Mouse (Mus musculus) stomach, postnatal 0 days (tissue): ENCODE measurements at regions not wholly inside any gene's neighbourhood (a gene's known extent, or its start where the extent isn't known, plus 50 kb on each side); places are given as distances from the start of the nearest gene placed in this dataset.

Source experiments
- ATAC-seq: fragments of 200-750 bp; cut with Nextera tagmentation; 2 replicates; pipeline ENCODE4 v1.8.0; 2017; ENCODE audit not compliant: low FRiP score, low TSS enrichment
- DNase-seq: peaks from one replicate; pipeline ENCODE4 v3.0.0-alpha.2; 2016; ENCODE audit warnings: low spot score
- H3K27ac ChIP-seq: fragments of 300-500 bp; sonication (generic); replicated peaks from 2 replicates; pipeline ENCODE4 v1.5.1; 2014; ENCODE audit warnings: mild to moderate bottlenecking, control low read depth
- H3K27me3 ChIP-seq: fragments of 300-500 bp; sonication (generic); 2 replicates; pipeline ENCODE4 v1.6.1; 2014; ENCODE audit warnings: low read length; ENCODE audit not compliant: control insufficient read depth, insufficient read depth
- H3K36me3 ChIP-seq: fragments of 300-500 bp; sonication (generic); 2 replicates; pipeline ENCODE4 v1.6.1; 2014; ENCODE audit warnings: low read length, mixed read lengths; ENCODE audit not compliant: control insufficient read depth, insufficient read depth
- H3K4me1 ChIP-seq: fragments of 300-500 bp; sonication (generic); replicated peaks from 2 replicates; pipeline ENCODE4 v1.6.1; 2014; ENCODE audit warnings: antibody characterized with exemption; ENCODE audit not compliant: control insufficient read depth, insufficient read depth
- H3K4me2 ChIP-seq: fragments of 300-500 bp; sonication (generic); replicated peaks from 2 replicates; pipeline ENCODE4 v1.6.1; 2014; ENCODE audit warnings: low read depth, mild to moderate bottlenecking, control low read depth, moderate library complexity
- H3K4me3 ChIP-seq: fragments of 300-500 bp; sonication (generic); 2 replicates; pipeline ENCODE4 v1.5.1; 2014; ENCODE audit warnings: low read depth, low read length, control low read depth
- H3K9ac ChIP-seq: fragments of 300-500 bp; sonication (generic); 2 replicates; pipeline ENCODE4 v1.6.1; 2014; ENCODE audit warnings: mild to moderate bottlenecking, low read length, control low read depth, mixed read lengths
- H3K9me3 ChIP-seq: fragments of 300-500 bp; sonication (generic); 2 replicates; pipeline ENCODE4 v1.6.1; 2016; ENCODE audit warnings: low read length; ENCODE audit not compliant: control insufficient read depth
- CTCF ChIP-seq: IDR thresholded peaks from 2 replicates; pipeline ENCODE4 v1.5.1; 2016; ENCODE audit warnings: antibody characterized with exemption, low read depth, mild to moderate bottlenecking, moderate library complexity
- EP300 ChIP-seq: optimal IDR thresholded peaks from 2 replicates; pipeline ENCODE3; 2016; ENCODE audit warnings: antibody characterized with exemption
- WGBS: fragments of 180-500 bp; shearing (Covaris S2); extraction: QIAGEN DNeasy Blood & Tissue Kit; methylation state at CpG from one replicate; pipeline ENCODE4 v1.1.7; 2014; 5-methylcytosine and 5-hydroxymethylcytosine counted together

DNA sequence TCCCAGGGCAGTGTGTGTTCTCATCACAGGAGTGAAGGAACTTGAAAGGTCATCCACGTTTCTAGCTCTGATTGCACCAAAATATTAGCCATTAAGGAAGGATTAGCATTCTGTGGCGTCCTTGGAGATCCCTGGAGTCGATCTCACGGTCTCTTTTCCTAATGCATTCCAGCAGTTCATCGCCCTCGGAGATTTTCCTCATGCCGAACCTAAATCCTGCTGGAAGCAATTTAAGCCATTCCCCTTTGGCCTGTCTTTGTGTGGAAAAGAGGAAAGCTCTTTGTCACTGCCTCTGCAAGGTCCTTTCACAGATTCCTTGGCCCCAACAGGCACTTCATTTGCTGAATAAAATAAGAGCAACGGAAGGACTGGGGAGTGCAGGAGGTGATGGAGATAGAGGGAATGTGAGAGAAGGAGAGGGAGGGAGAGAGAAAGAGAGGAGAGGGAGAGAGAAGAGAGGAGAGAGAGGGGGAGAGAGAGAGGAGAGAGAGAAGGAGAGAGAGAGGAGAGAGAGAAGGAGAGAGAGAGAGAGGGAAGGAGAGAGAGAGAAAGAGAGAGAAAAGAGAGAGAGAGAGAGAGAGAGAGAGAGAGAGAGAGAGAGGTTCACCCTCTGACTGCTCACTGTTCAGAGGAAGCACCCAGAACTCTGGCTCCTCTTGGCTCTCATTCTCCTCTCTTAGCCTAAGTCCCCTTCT is 177.2 kb upstream of the Zfp462 start:
- H3K4me1 ChIP-seq: no peaks in the 10 kb centered on the region
- no peaks in the 10 kb centered on the region for H3K36me3 ChIP-seq
- DNase-seq (no peak), ATAC-seq (no peak)
- H3K9me3 ChIP-seq: no peaks in the 10 kb centered on the region
- no peaks in the 10 kb centered on the region for H3K27me3 ChIP-seq
- no peak overlapping the region for H3K4me2 ChIP-seq
- WGBS: 51% methylated on average over 8 of the region's 8 CpGs
- H3K27ac ChIP-seq: no peak overlapping the region
- no peak for TF ChIP-seq CTCF
- no peak for TF ChIP-seq EP300
- no peak overlapping the region for H3K4me3 ChIP-seq
- H3K9ac ChIP-seq: no peak overlapping the region

DNA sequence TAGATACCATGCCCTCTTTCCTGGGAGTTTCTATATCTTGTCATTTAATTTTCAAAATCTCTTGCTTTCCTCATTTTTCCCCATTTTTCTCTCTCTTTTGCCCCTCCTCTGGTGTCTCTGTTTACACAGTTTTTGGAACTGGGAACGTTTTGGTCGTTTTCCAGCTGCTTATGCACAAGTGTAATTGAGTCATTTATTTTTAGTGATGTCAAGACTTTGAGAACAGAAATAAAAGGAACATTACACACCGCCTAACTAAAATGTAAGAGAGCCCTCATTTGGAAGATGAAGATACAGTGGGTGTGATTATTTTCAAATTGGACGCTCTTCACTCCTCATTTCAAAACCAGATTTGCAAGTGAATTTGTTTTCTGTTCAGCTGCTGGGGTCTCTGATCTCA is 176.0 kb upstream of the Zfp462 start:
- no peak overlapping the region for H3K27ac ChIP-seq
- no peaks in the 10 kb centered on the region for H3K27me3 ChIP-seq
- H3K9me3 ChIP-seq: no peaks in the 10 kb centered on the region
- DNase-seq (no peak), ATAC-seq (no peak)
- no peaks in the 10 kb centered on the region for H3K36me3 ChIP-seq
- H3K9ac ChIP-seq: no peak overlapping the region
- WGBS: 39% methylated on average over 4 of the region's 4 CpGs
- no peak for TF ChIP-seq CTCF
- TF ChIP-seq EP300: no peak
- H3K4me2 ChIP-seq: no peak overlapping the region
- H3K4me3 ChIP-seq: no peak overlapping the region
- H3K4me1 ChIP-seq: no peaks in the 10 kb centered on the region

DNA sequence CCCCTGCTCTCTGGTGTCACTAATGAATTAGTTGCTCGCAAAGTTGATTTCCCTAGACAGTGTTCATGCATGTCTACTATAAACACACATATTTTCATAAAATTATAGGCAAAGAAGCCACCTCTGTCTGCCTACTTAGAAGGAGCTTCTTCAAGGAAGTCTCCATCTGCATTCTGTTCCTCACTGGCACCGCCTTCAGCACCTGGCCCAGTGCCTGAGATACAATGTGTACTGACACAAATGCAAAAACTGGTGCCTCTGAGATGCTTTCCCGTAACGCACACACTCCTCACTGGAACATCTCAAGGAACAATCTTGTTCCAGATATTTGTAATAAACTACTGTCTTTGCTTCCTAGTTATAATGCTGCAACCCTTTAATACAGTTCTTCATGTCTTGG is 170.8 kb upstream of the Zfp462 start:
- Histone ChIP-seq H3K4me2 (no peak overlapping the region), H3K9me3 (no peaks in the 10 kb centered on the region), H3K9ac (no peak overlapping the region), H3K27me3 (no peaks in the 10 kb centered on the region), H3K27ac (no peak overlapping the region), H3K4me3 (no peak overlapping the region), H3K36me3 (no peaks in the 10 kb centered on the region), H3K4me1 (no peaks in the 10 kb centered on the region)
- DNase-seq (no peak), ATAC-seq (no peak)
- no peak for TF ChIP-seq CTCF
- TF ChIP-seq EP300: no peak
- 70% methylated on average over 4 of the region's 4 CpGs for whole genome bisulfite sequencing

DNA sequence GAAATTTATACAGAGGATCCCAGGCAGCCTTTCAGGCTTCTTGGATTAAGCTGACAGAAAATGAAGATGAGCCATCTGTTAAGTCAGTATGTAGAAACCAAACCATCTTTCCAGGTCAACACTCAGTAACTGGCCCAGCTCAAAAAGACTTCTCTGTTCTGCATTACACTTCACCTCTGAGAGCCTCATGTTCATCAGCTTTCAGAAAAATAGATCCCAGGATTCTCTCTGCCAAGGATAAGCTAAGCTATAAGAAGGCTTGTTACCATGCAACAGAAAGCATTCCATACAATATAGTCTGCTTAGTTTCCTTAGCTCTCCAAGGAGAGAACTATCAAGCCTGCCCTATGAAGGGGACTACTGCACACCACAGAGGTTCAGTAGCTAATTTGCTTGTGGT is 170.1 kb upstream of the Zfp462 start:
- no peaks in the 10 kb centered on the region for H3K27me3 ChIP-seq
- H3K4me2 ChIP-seq: no peak overlapping the region
- TF ChIP-seq CTCF (no peak), EP300 (no peak)
- H3K36me3 ChIP-seq: no peaks in the 10 kb centered on the region
- H3K4me1 ChIP-seq: no peaks in the 10 kb centered on the region
- no peaks in the 10 kb centered on the region for H3K9me3 ChIP-seq
- no peak for DNase-seq
- H3K9ac ChIP-seq: no peak overlapping the region
- no peak overlapping the region for H3K27ac ChIP-seq
- H3K4me3 ChIP-seq: no peak overlapping the region
- ATAC-seq: no peak

DNA sequence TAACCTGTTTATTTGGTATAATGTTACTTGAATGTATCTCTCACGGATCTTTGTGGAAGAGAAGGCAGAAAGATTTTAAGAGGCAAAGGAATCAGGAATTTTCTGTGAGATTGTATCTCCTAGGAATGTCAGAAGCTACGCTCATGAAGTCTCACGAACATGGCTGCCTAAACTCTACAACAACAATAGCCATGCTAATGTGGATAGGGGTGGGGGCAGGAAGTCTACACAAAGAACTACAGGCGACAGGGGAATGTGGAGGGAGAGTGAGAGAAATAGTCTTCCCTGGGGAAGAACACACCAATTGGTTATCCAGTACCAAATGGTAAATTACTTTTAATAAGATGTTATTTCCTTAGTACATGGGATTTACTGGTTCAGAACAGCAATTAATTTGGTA is 164.3 kb upstream of the Zfp462 start:
- H3K9me3 ChIP-seq: no peaks in the 10 kb centered on the region
- ATAC-seq (no peak), DNase-seq (no peak)
- H3K27ac ChIP-seq: no peak overlapping the region
- no peaks in the 10 kb centered on the region for H3K4me1 ChIP-seq
- 64% methylated on average over 4 of the region's 4 CpGs for WGBS
- TF ChIP-seq CTCF: no peak
- TF ChIP-seq EP300: no peak
- H3K9ac ChIP-seq: no peak overlapping the region
- no peak overlapping the region for H3K4me2 ChIP-seq
- no peak overlapping the region for H3K4me3 ChIP-seq
- no peaks in the 10 kb centered on the region for H3K36me3 ChIP-seq
- no peaks in the 10 kb centered on the region for H3K27me3 ChIP-seq

DNA sequence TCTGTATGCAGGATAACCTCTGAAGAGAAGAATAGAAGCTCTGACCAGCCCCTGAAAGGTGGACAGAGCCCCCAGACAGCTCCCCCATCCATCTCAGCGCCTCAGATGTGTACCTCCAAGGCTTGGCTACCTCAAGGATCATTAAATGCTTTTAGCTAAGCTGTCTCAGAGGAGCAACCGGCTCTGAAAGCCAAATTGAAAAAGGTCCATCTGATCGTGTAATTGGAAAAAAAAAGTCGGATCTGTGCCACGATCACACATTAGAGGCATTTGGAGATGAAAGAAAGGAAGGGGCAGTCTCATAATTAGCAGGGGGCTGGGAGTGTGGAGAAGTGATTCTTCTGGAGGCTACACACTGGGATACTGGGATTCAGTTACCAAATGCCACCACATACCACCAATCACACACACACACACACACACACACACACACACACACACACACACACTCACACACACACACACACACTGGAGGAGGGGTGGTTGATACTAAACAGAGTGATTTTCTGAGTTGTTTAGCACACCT is 153.6 kb upstream of the Zfp462 start:
- no peaks in the 10 kb centered on the region for H3K27me3 ChIP-seq
- no peak for TF ChIP-seq EP300
- TF ChIP-seq CTCF: no peak
- H3K9me3 ChIP-seq: no peaks in the 10 kb centered on the region
- WGBS: 73% methylated on average over 5 of the region's 5 CpGs
- H3K4me2 ChIP-seq: no peak overlapping the region
- DNase-seq (no peak), ATAC-seq (no peak)
- no peak overlapping the region for H3K9ac ChIP-seq
- no peak overlapping the region for H3K4me3 ChIP-seq
- H3K27ac ChIP-seq: no peak overlapping the region
- H3K4me1 ChIP-seq: no peaks in the 10 kb centered on the region
- no peaks in the 10 kb centered on the region for H3K36me3 ChIP-seq
